Mouse (Mus musculus) liver, postnatal 0 days (tissue): Measurements from ENCODE around the gene Tpgs1.

Experiments used
- CTCF ChIP-seq: sonication (generic); IDR thresholded peaks from 2 replicates; pipeline ENCODE4 v1.5.1; 2016; ENCODE audit warnings: antibody characterized with exemption, low read depth
- EP300 ChIP-seq: IDR thresholded peaks from 2 replicates; pipeline ENCODE4 v1.6.1; 2016; ENCODE audit warnings: antibody characterized with exemption, low read depth, mild to moderate bottlenecking

DNA sequence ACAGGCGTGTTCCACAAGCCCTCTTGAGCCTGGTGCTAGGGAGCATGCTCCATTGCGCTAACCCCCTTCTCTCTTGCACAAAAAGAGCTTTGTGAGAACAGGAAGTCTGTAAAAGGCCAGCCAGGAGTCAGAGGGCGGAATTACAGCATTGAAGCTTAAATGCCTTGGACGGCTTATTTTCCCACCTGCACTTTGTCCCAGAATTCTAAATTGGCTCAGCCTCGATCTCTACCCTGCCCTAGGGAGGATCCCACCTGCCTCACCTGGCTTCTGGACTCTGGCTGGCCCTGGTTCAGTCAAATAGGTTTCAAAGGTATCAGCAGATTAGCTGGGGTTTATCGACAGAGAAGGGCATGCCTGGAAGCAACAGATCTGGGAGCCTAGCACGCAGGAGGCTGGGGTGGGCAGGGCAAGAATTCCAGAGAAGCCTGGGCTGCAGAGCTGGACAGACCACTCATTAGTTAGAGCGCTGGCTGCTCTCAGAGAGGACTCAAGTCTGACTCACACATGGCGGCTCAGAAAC, 27.0 kb downstream of the Tpgs1 start:
- TF ChIP-seq EP300, result no peak
- TF ChIP-seq CTCF, result no peak
